Mouse (Mus musculus) forebrain, embryonic 16.5 days (tissue): Measurements from ENCODE around the gene Slc43a2. TPM values are rescaled to one million over a fixed set of nuclear protein-coding genes. Genes with fewer than 3 reads are reported as not detected.

Source experiments
- ATAC-seq: fragments of 200-750 bp; cut with Nextera tagmentation; 2 replicates; pipeline ENCODE4 v1.8.0; 2017; ENCODE audit warnings: mild to moderate bottlenecking, moderate library complexity
- H3K27ac ChIP-seq: fragments of 300-500 bp; sonication (generic); 2 replicates; pipeline ENCODE4 v1.5.1; 2014; ENCODE audit warnings: low read length, control low read depth
- H3K27me3 ChIP-seq: fragments of 300-500 bp; sonication (generic); replicated peaks from 2 replicates; pipeline ENCODE4 v1.6.1; 2014; ENCODE audit warnings: low read length; ENCODE audit not compliant: control insufficient read depth, insufficient read depth
- H3K36me3 ChIP-seq: fragments of 300-500 bp; sonication (generic); 2 replicates; pipeline ENCODE4 v1.6.1; 2014; ENCODE audit not compliant: control insufficient read depth, insufficient read depth
- H3K4me1 ChIP-seq: fragments of 300-500 bp; sonication (generic); replicated peaks from 2 replicates; pipeline ENCODE4 v1.6.1; 2014; ENCODE audit warnings: low read length; ENCODE audit not compliant: control insufficient read depth, insufficient read depth
- H3K4me2 ChIP-seq: fragments of 300-500 bp; sonication (generic); 2 replicates; pipeline ENCODE4 v1.6.1; 2014; ENCODE audit warnings: mild to moderate bottlenecking, low read length, control low read depth
- H3K4me3 ChIP-seq: fragments of 300-500 bp; sonication (generic); replicated peaks from 2 replicates; pipeline ENCODE4 v1.5.1; 2014; ENCODE audit warnings: mild to moderate bottlenecking, low read length, control low read depth
- H3K9ac ChIP-seq: fragments of 300-500 bp; sonication (generic); replicated peaks from 2 replicates; pipeline ENCODE4 v1.6.1; 2014; ENCODE audit warnings: low read depth, low read length, control low read depth
- H3K9me3 ChIP-seq: fragments of 300-500 bp; sonication (generic); 2 replicates; pipeline ENCODE4 v1.6.1; 2016; ENCODE audit warnings: low read length; ENCODE audit not compliant: control insufficient read depth
- WGBS: fragments of 180-500 bp; shearing (Covaris S2); extraction: QIAGEN DNeasy Blood & Tissue Kit; methylation state at CpG from one replicate; pipeline ENCODE4 v1.1.7; 2014; 5-methylcytosine and 5-hydroxymethylcytosine counted together
- polyA plus RNA-seq: library from polyadenylated mRNA; unstranded; fragments of >200 nt; fragmentation: Nextera tagmentation; extraction: Ambion mirVana; gene quantifications from 2 replicates; pipeline ENCODE4 v1.2.1, GENCODE M21; 2015

Gene Slc43a2
- polyA plus RNA-seq, 1 experiment from 2014 or later: 16.4 TPM

DNA sequence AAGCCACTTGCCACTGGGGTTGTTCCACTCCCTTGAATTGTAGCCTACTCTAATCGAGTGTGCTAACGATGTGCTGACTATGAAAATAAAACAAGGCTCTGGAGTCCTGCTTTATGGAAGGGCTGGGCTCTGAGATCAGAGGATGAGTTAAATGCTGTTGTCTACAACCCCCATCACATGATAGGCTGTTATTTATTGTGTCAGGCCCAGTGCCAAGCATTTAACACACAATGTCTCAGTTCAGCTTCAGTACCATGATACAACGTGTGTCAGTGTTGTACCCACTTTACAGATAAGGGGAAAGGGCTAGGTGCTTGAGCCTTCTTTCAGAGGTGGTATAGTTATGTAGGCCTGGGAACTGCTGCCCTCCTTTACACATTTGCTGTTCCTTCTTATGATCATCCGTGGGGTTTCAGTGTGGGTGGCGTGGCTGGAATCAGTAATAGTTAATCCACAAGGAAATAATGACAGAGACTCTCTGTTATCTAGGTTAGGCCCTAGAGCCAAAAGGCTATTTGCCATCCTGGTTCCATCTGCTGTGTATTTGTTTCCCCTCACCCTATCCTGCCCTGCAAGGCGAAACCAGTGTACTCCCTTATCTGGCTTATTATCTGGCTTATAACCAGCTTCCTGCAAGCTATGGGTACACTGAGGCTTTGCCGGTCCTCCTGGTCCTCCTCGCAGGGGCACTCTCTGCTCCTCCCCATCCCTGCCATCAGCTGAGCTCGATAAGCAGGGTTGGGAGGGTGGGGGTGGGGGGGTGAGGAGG, 36.0 kb downstream of the Slc43a2 start:
- Histone ChIP-seq H3K36me3 (peaks cover 22% of the 10 kb centered on the region), H3K9me3 (no peaks in the 10 kb centered on the region), H3K27me3 (no peaks in the 10 kb centered on the region), H3K4me1 (peaks cover 6% of the 10 kb centered on the region), H3K4me3 (no peak overlapping the region), H3K9ac (no peak overlapping the region), H3K4me2 (no peak overlapping the region), H3K27ac (no peak overlapping the region)
- 63% methylated on average over 9 of the region's 9 CpGs for WGBS
- ATAC-seq: no peak

DNA sequence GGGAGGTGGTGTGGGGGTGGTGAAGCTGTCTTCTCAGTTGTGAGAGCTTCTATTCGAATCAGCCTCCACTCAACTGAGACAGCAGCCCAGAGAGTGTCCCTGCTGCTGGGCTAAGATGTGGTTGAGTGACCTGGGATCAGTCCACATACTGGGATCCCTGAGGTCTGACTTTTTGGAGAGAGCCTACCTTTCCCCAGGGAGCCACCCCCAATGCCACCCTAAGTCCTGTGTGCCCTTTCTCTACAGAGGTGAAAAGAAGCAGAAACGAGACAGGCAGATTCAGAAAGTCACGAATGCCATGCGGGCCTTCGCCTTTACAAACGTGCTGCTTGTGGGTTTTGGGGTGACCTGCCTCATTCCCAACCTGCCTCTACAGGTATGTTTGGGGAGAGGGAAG, 36.6 kb downstream of the Slc43a2 start:
- H3K4me3 ChIP-seq: no peak overlapping the region
- no peak overlapping the region for H3K4me2 ChIP-seq
- no peaks in the 10 kb centered on the region for H3K27me3 ChIP-seq
- 80% methylated on average over 6 of the region's 6 CpGs for WGBS
- peaks cover 19% of the 10 kb centered on the region for H3K36me3 ChIP-seq
- no peak overlapping the region for H3K27ac ChIP-seq
- H3K9me3 ChIP-seq: no peaks in the 10 kb centered on the region
- H3K4me1 ChIP-seq: peaks cover 11% of the 10 kb centered on the region
- no peak overlapping the region for H3K9ac ChIP-seq
- ATAC-seq: no peak

DNA sequence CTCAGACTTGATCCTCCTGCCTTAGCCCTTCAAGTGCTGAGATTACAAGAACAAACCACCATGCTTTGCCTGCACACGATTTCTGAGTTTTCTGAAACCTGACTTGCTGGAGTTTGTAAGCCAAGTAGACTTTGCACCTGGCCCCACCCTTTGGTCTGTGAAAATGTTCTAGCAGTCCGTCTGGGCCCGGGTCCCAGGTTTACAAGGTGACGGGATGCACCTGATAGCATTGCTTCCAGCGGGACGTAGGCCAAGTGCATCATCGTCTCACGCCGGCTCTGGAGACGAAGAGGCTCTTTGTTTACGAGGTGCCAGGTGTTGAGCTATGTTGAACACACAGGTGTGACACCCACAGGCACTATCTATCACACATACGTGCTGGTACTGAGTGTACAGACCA, 37.5 kb downstream of the Slc43a2 start:
- no peak overlapping the region for H3K27ac ChIP-seq
- H3K9ac ChIP-seq: no peak overlapping the region
- H3K4me1 ChIP-seq: peaks cover 14% of the 10 kb centered on the region
- no peak for ATAC-seq
- 93% methylated on average over 12 of the region's 12 CpGs for WGBS
- no peak overlapping the region for H3K4me2 ChIP-seq
- H3K9me3 ChIP-seq: no peaks in the 10 kb centered on the region
- H3K27me3 ChIP-seq: no peaks in the 10 kb centered on the region
- peaks cover 19% of the 10 kb centered on the region for H3K36me3 ChIP-seq
- no peak overlapping the region for H3K4me3 ChIP-seq

DNA sequence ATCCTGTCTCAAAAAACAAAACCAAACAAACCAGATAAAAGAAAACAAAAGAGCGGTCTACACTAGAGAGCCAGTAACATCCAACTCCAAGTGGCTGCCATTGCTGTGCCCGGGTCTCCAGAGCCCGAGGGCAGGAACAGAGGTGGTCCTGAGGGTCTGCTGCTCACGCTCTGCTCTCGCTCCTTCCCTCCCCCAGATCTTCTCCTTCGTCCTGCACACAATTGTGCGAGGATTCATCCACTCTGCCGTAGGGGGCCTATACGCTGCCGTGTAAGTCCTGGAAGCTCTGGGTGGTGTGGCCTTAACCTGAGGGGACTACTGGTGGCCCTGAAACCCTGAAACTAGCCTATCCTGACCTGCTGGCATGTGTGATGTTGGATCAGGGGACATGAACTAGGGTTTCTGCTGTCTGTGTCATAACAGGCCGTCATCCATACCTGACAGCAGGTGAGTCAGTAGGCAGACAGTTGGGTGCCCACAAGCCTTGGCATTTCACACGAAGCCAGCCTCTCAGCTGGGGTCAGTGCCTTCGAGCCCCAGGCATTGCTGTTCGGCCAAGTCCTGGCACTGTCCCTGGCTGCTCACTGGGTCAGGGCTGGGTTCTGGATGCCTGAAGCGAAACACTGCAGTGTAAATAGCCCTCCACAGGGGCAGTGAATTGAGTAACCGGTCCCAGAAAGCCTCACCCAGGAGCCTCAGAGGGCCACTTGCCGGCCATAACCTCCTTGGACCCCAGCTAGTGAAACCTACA, 39.1 kb downstream of the Slc43a2 start:
- Histone ChIP-seq H3K4me2 (no peak overlapping the region), H3K27ac (no peak overlapping the region), H3K36me3 (peaks cover 19% of the 10 kb centered on the region), H3K27me3 (no peaks in the 10 kb centered on the region), H3K9me3 (no peaks in the 10 kb centered on the region), H3K4me1 (peaks cover 14% of the 10 kb centered on the region), H3K4me3 (no peak overlapping the region), H3K9ac (no peak overlapping the region)
- ATAC-seq: no peak
- WGBS: 84% methylated on average over 17 of the region's 17 CpGs

DNA sequence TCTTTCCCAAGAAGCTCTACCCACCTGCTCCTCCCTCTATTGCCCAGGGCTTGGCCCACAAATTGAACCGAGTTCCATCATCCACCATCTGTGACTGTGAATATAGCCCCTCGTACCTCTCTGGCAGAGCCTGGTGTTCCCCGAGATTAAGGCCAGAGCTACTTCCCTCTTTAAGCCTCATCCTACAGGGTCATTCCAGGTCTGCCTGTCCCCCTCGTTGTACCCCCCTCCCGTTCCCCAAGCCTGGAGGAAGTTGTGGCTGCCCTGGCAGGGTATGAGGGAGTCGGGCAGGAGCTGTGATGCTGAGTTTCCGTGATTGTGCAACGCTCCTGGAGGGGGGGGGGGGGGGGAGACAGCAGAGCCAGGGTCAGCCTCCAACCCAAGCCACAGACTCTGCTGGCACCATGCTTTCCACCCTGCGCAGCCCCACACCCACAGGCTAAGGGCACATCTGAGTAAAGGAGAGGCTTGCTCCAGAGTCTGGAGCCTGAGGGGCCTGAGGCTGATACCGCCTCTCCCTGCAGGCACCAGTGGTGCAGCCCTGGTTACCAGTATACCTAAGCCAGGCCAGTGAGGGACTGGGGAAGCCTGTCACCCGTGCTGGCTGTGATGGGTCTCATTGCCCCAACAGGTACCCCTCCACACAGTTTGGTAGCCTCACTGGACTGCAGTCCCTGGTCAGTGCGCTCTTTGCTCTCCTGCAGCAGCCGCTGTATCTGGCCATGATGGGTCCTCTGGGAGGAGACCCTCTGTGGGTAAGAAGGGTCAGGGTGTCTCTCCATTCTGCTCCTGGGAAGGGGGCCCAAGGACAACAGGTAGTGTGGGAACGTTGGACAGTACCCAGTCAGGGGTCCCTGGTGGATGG, 39.9 kb downstream of the Slc43a2 start:
- no peak overlapping the region for H3K4me3 ChIP-seq
- H3K4me2 ChIP-seq: no peak overlapping the region
- no peaks in the 10 kb centered on the region for H3K9me3 ChIP-seq
- no peaks in the 10 kb centered on the region for H3K27me3 ChIP-seq
- H3K36me3 ChIP-seq: peaks cover 18% of the 10 kb centered on the region
- no peak overlapping the region for H3K27ac ChIP-seq
- H3K4me1 ChIP-seq: peaks cover 14% of the 10 kb centered on the region
- H3K9ac ChIP-seq: no peak overlapping the region
- 76% methylated on average over 13 of the region's 14 CpGs for WGBS
- no peak for ATAC-seq

DNA sequence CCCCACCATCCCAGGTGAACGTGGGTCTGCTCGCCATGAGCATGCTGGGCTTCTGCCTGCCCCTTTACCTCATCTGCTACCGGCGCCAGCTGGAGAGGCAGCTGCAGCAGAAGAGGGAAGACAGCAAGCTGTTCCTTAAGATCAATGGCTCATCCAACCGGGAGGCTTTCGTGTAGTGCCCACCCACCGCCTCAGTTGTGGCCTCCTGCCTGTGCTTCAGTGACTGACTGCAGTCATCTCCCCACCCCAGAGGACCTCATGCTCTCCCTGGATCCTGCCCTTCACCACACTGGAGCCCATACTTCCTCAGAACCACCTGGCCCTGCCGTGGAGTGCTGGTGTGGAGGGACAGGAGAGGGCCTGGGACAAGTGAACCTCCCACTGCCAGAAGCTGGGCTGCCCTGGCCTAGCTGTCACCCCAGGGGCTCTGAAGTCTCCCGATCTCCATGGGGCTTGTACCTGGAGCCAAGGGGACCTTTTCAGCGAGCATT, 40.9 kb downstream of the Slc43a2 start:
- ATAC-seq: no peak
- Histone ChIP-seq H3K4me2 (no peak overlapping the region), H3K9ac (peak overlapping the region; percentile 45; the same call in 1 of the 2 replicates), H3K4me1 (peaks cover 14% of the 10 kb centered on the region), H3K27me3 (no peaks in the 10 kb centered on the region), H3K4me3 (no peak overlapping the region), H3K27ac (no peak overlapping the region), H3K36me3 (peaks cover 13% of the 10 kb centered on the region), H3K9me3 (no peaks in the 10 kb centered on the region)
- WGBS: 12% methylated on average over 10 of the region's 10 CpGs

DNA sequence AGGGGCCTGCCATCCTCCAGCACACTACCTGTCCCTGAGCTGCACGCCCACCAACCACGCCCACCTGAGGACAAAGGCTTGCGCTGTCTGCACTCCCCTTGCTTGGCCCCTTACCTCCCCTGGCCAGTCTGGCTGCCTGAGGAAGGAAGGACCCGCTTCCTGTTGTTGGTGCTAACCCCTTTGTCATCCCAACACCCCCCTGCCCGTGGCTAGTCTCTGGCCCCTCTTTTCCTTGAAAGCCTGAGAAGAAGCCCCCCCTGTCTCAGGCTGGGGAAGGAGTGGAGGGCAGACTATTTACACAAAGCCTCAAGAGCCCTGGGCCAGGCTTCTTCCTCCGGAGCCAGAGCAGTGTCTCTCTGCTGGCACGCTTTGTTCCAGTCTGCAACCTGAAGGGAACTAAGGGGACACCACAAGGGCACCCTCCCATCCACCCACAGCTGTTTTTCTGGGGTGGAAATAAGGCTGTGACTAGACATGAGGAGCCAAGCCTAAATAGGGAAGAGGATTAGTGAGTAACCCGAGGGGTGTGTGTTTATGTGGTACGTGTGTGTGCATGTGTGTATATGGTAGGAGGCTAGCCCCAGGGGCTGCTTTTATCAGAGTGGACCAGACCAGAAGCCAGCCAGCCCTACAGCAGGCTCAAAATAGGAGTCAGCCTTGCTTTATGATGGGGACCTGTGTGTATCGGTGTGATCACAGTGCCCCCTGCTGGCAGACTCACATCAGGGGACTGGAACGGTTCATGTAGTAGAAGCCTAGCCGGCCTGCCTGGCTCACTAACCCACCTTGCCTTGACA, 41.6 kb downstream of the Slc43a2 start:
- no peaks in the 10 kb centered on the region for H3K27me3 ChIP-seq
- no peak overlapping the region for H3K4me3 ChIP-seq
- peaks cover 13% of the 10 kb centered on the region for H3K36me3 ChIP-seq
- 4% methylated on average over 12 of the region's 12 CpGs for WGBS
- no peak overlapping the region for H3K27ac ChIP-seq
- no peak overlapping the region; the same call in 1 of the 2 replicates for H3K9ac ChIP-seq
- no peaks in the 10 kb centered on the region for H3K9me3 ChIP-seq
- ATAC-seq: peak; percentile 94
- no peak overlapping the region for H3K4me2 ChIP-seq
- H3K4me1 ChIP-seq: peaks cover 14% of the 10 kb centered on the region

DNA sequence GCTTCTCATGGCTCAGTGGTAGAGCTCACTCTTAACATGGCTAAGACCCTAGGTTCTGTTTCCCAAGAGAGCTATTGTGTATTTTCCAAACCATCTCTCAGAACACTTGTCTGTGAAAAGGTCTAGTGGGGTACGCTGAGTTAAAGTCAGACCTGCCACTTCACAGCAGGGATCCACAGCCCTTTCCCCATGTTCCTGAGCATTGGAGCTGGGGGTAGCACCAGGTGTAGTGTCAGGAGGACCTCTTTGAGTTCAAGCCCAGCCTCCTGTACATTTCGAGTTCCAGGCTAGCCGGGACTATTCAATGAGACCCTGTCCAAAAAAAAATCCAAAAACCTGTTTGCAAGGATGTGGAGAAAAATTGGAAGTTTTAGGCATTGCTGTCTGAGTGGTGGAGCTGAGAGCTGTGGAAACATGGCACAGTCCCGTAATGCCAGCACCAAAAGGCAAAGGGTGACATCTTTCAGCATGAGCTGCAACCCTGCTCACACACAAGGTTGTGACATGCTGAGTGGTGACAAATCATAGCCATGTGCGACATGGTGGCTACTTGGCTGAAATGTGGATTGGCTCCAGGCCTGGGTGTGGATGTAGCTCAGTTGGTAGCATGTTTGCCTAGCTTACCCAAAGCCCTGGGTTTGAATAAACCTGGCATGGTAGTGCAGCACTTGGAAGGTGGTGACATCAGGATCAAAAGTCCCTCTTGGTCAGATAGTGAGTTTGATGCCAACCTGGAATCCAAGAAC, 43.1 kb downstream of the Slc43a2 start:
- Histone ChIP-seq H3K4me2 (no peak overlapping the region), H3K4me3 (no peak overlapping the region)
- ATAC-seq: no peak

More for the DNA sequence above, 43.1 kb downstream of the Slc43a2 start:
- H3K9ac ChIP-seq: no peak overlapping the region
- H3K4me1 ChIP-seq: peaks cover 14% of the 10 kb centered on the region
- no peaks in the 10 kb centered on the region for H3K27me3 ChIP-seq
- H3K9me3 ChIP-seq: no peaks in the 10 kb centered on the region
- 84% methylated on average over 5 of the region's 5 CpGs for WGBS
- no peak overlapping the region for H3K27ac ChIP-seq
- H3K36me3 ChIP-seq: peaks cover 1% of the 10 kb centered on the region; the same call in 1 of the 2 replicates
